Mouse (Mus musculus): Measurements from ENCODE around the gene Npas3. TPM values are rescaled to one million over a fixed set of nuclear protein-coding genes. Genes with fewer than 3 reads are reported as not detected.
A peak's percentile ranks its signal among the peaks of the same experiment; 100 is the strongest.

The Npas3 gene
- polyA plus RNA-seq, 1 experiment from 2014 or later: 23.2 TPM

GRCm38 (mm10) chr12:54017949-54018348 is 769.5 kb downstream of the Npas3 start:
- no peak overlapping the region for H3K27ac ChIP-seq (replicated peaks)
- H3K27me3 ChIP-seq (replicated peaks): no peaks in the 10 kb centered on the region
- 86% methylated on average over 8 of the region's 8 CpGs for WGBS
- H3K4me1 ChIP-seq: no peaks in the 10 kb centered on the region
- H3K9ac ChIP-seq (replicated peaks): no peak overlapping the region
- no peak overlapping the region for H3K4me2 ChIP-seq
- H3K36me3 ChIP-seq: no peaks in the 10 kb centered on the region
- H3K9me3 ChIP-seq (replicated peaks): no peaks in the 10 kb centered on the region
- ATAC-seq (ENCODE audit: low FRiP score): no peak
- no peak overlapping the region for H3K4me3 ChIP-seq (replicated peaks)

- WGBS: 61% methylated on average over 8 of the region's 8 CpGs
Observed at GRCm38 (mm10) chr12:54019979-54020378, 771.5 kb downstream of the Npas3 start.

GRCm38 (mm10) chr12:54034666-54035346 is 786.3 kb downstream of the Npas3 start:
- ATAC-seq (ENCODE audit: low FRiP score): peak; percentile 92
- Histone ChIP-seq H3K27ac (replicated peaks) (peak overlapping the region; percentile 75), H3K9me3 (replicated peaks) (no peaks in the 10 kb centered on the region), H3K27me3 (replicated peaks) (no peaks in the 10 kb centered on the region), H3K4me2 (0 out of 2 replicates have a peak overlapping the region, but pooled peaks have one; percentile 17), H3K4me3 (replicated peaks) (no peak overlapping the region), H3K36me3 (no peaks in the 10 kb centered on the region), H3K9ac (replicated peaks) (no peak overlapping the region), H3K4me1 (peaks cover 21% of the 10 kb centered on the region)
- 19% methylated on average over 8 of the region's 8 CpGs for WGBS

More at GRCm38 (mm10) chr12:54019979-54020378, 771.5 kb downstream of the Npas3 start:
- H3K9ac ChIP-seq (replicated peaks): no peak overlapping the region
- no peaks in the 10 kb centered on the region for H3K27me3 ChIP-seq (replicated peaks)
- no peaks in the 10 kb centered on the region for H3K9me3 ChIP-seq (replicated peaks)
- no peak overlapping the region for H3K4me2 ChIP-seq
- no peaks in the 10 kb centered on the region for H3K4me1 ChIP-seq
- no peak overlapping the region for H3K4me3 ChIP-seq (replicated peaks)
- no peak overlapping the region for H3K27ac ChIP-seq (replicated peaks)
- H3K36me3 ChIP-seq: no peaks in the 10 kb centered on the region
- ATAC-seq (ENCODE audit: low FRiP score): no peak

GRCm38 (mm10) chr12:54037602-54038001 is 789.1 kb downstream of the Npas3 start:
- Histone ChIP-seq H3K27me3 (replicated peaks) (no peaks in the 10 kb centered on the region), H3K27ac (replicated peaks) (no peak overlapping the region), H3K9me3 (replicated peaks) (no peaks in the 10 kb centered on the region), H3K9ac (replicated peaks) (no peak overlapping the region), H3K4me3 (replicated peaks) (no peak overlapping the region), H3K36me3 (no peaks in the 10 kb centered on the region), H3K4me2 (no peak overlapping the region), H3K4me1 (peaks cover 17% of the 10 kb centered on the region)
- no peak for ATAC-seq (ENCODE audit: low FRiP score)
- WGBS: 95% methylated on average over 3 of the region's 3 CpGs

GRCm38 (mm10) chr12:54042996-54043544 is 794.6 kb downstream of the Npas3 start:
- ATAC-seq (ENCODE audit: low FRiP score): no peak
- Histone ChIP-seq H3K36me3 (no peaks in the 10 kb centered on the region), H3K27me3 (replicated peaks) (no peaks in the 10 kb centered on the region), H3K4me2 (no peak overlapping the region), H3K9ac (replicated peaks) (no peak overlapping the region), H3K9me3 (replicated peaks) (no peaks in the 10 kb centered on the region), H3K27ac (replicated peaks) (no peak overlapping the region), H3K4me3 (replicated peaks) (no peak overlapping the region), H3K4me1 (peaks cover 11% of the 10 kb centered on the region)
- WGBS: 61% methylated on average over 9 of the region's 9 CpGs

- 36% methylated on average over 15 of the region's 15 CpGs for WGBS
- Histone ChIP-seq H3K27ac (replicated peaks) (no peak overlapping the region), H3K4me1 (peaks cover 11% of the 10 kb centered on the region), H3K9me3 (replicated peaks) (no peaks in the 10 kb centered on the region), H3K4me2 (no peak overlapping the region), H3K4me3 (replicated peaks) (no peak overlapping the region), H3K9ac (replicated peaks) (no peak overlapping the region), H3K36me3 (no peaks in the 10 kb centered on the region), H3K27me3 (replicated peaks) (no peaks in the 10 kb centered on the region)
- ATAC-seq (ENCODE audit: low FRiP score): no peak
Observed at GRCm38 (mm10) chr12:54044606-54045334, 796.3 kb downstream of the Npas3 start.

- H3K4me1 ChIP-seq: peaks cover 11% of the 10 kb centered on the region
- no peak for ATAC-seq (ENCODE audit: low FRiP score)
- H3K4me2 ChIP-seq: no peak overlapping the region
- H3K9ac ChIP-seq (replicated peaks): no peak overlapping the region
- H3K9me3 ChIP-seq (replicated peaks): no peaks in the 10 kb centered on the region
- no peaks in the 10 kb centered on the region for H3K27me3 ChIP-seq (replicated peaks)
- 76% methylated on average over 4 of the region's 4 CpGs for WGBS
- no peak overlapping the region for H3K27ac ChIP-seq (replicated peaks)
- no peaks in the 10 kb centered on the region for H3K36me3 ChIP-seq
- no peak overlapping the region for H3K4me3 ChIP-seq (replicated peaks)
Observed at GRCm38 (mm10) chr12:54045360-54045759, 796.9 kb downstream of the Npas3 start.

GRCm38 (mm10) chr12:54046824-54047223 is 798.3 kb downstream of the Npas3 start:
- Histone ChIP-seq H3K27me3 (replicated peaks) (no peaks in the 10 kb centered on the region), H3K9me3 (replicated peaks) (no peaks in the 10 kb centered on the region)
- WGBS: 53% methylated on average over 6 of the region's 6 CpGs

GRCm38 (mm10) chr12:54048126-54048525 is 799.6 kb downstream of the Npas3 start:
- Histone ChIP-seq H3K9me3 (replicated peaks) (no peaks in the 10 kb centered on the region), H3K4me2 (no peak overlapping the region), H3K9ac (replicated peaks) (no peak overlapping the region), H3K27me3 (replicated peaks) (no peaks in the 10 kb centered on the region), H3K27ac (replicated peaks) (no peak overlapping the region), H3K4me1 (peaks cover 21% of the 10 kb centered on the region), H3K36me3 (no peaks in the 10 kb centered on the region), H3K4me3 (replicated peaks) (no peak overlapping the region)
- ATAC-seq (ENCODE audit: low FRiP score): no peak
- WGBS: 45% methylated on average over 5 of the region's 5 CpGs

More at GRCm38 (mm10) chr12:54046824-54047223, 798.3 kb downstream of the Npas3 start:
- Histone ChIP-seq H3K4me1 (peaks cover 11% of the 10 kb centered on the region), H3K9ac (replicated peaks) (no peak overlapping the region), H3K4me2 (no peak overlapping the region), H3K36me3 (no peaks in the 10 kb centered on the region), H3K27ac (replicated peaks) (0 out of 2 replicates have a peak overlapping the region, but pooled peaks have one; percentile 11), H3K4me3 (replicated peaks) (no peak overlapping the region)
- ATAC-seq (ENCODE audit: low FRiP score): no peak

- Histone ChIP-seq H3K4me2 (no peak overlapping the region), H3K36me3 (no peaks in the 10 kb centered on the region), H3K9me3 (replicated peaks) (no peaks in the 10 kb centered on the region), H3K9ac (replicated peaks) (no peak overlapping the region), H3K4me1 (peaks cover 20% of the 10 kb centered on the region), H3K27ac (replicated peaks) (no peak overlapping the region), H3K4me3 (replicated peaks) (no peak overlapping the region), H3K27me3 (replicated peaks) (no peaks in the 10 kb centered on the region)
- WGBS: 62% methylated on average over 4 of the region's 4 CpGs
- ATAC-seq (ENCODE audit: low FRiP score): no peak
Observed at GRCm38 (mm10) chr12:54049926-54050325, 801.4 kb downstream of the Npas3 start.

GRCm38 (mm10) chr12:54052939-54053338 is 804.5 kb downstream of the Npas3 start:
- 12% methylated on average over 3 of the region's 3 CpGs for WGBS
- Histone ChIP-seq H3K9ac (replicated peaks) (no peak overlapping the region), H3K4me2 (no peak overlapping the region)

More at GRCm38 (mm10) chr12:54052939-54053338, 804.5 kb downstream of the Npas3 start:
- H3K27ac ChIP-seq (replicated peaks): peak overlapping the region; percentile 42; the same call in 1 of the 2 replicates
- peaks cover 16% of the 10 kb centered on the region for H3K4me1 ChIP-seq
- H3K36me3 ChIP-seq: no peaks in the 10 kb centered on the region
- ATAC-seq (ENCODE audit: low FRiP score): no peak
- H3K27me3 ChIP-seq (replicated peaks): peaks cover 3% of the 10 kb centered on the region; the same call in 1 of the 2 replicates
- no peak overlapping the region for H3K4me3 ChIP-seq (replicated peaks)
- no peaks in the 10 kb centered on the region for H3K9me3 ChIP-seq (replicated peaks)
